Mouse (Mus musculus): ENCODE data around the gene Cox4i2. TPM values are rescaled to one million over a fixed set of nuclear protein-coding genes. Genes with fewer than 3 reads are reported as not detected.

Cox4i2 gene
- polyA plus RNA-seq, 1 experiment from 2014 or later = 5.4 TPM

- Histone ChIP-seq H3K27me3 (ENCODE audit: control insufficient read depth, insufficient read depth, low read length) (no peaks in the 10 kb centered on the region), H3K4me2 (ENCODE audit: low read length) (no peak overlapping the region), H3K27ac (replicated peaks; ENCODE audit: low read depth, low read length) (peak overlapping the region; percentile 61), H3K4me3 (replicated peaks; ENCODE audit: low read depth, low read length) (no peak overlapping the region), H3K9ac (replicated peaks; ENCODE audit: low read length) (no peak overlapping the region), H3K36me3 (ENCODE audit: control insufficient read depth, insufficient read depth, low read length) (no peaks in the 10 kb centered on the region), H3K9me3 (ENCODE audit: control insufficient read depth, low read length) (no peaks in the 10 kb centered on the region), H3K4me1 (ENCODE audit: control insufficient read depth, insufficient read depth, low read length) (0 out of 2 replicates have a peak, but pooled peaks cover 3% of the 10 kb centered on the region)
- 32% methylated on average over 11 of the region's 11 CpGs for WGBS
- ATAC-seq (ENCODE audit: low FRiP score, low TSS enrichment) = 0 out of 2 replicates have a peak, but pooled peaks have one; percentile 44
- DNase-seq = no peak
Measured at GRCm38 (mm10) chr2:152717652-152718051, 36.3 kb upstream of the Cox4i2 start.

- 9% methylated on average over 6 of the region's 6 CpGs for WGBS
- Histone ChIP-seq H3K4me3 (replicated peaks; ENCODE audit: low read depth, low read length) (no peak overlapping the region), H3K9ac (replicated peaks; ENCODE audit: low read length) (no peak overlapping the region), H3K4me2 (ENCODE audit: low read length) (no peak overlapping the region), H3K36me3 (ENCODE audit: control insufficient read depth, insufficient read depth, low read length) (no peaks in the 10 kb centered on the region), H3K27me3 (ENCODE audit: control insufficient read depth, insufficient read depth, low read length) (no peaks in the 10 kb centered on the region), H3K9me3 (ENCODE audit: control insufficient read depth, low read length) (no peaks in the 10 kb centered on the region), H3K4me1 (ENCODE audit: control insufficient read depth, insufficient read depth, low read length) (0 out of 2 replicates have a peak, but pooled peaks cover 3% of the 10 kb centered on the region), H3K27ac (replicated peaks; ENCODE audit: low read depth, low read length) (peak overlapping the region; percentile 61; the same call in 1 of the 2 replicates)
- peak; percentile 83 for ATAC-seq (ENCODE audit: low FRiP score, low TSS enrichment)
- peak; percentile 68 for DNase-seq
Measured at GRCm38 (mm10) chr2:152718076-152718475, 35.9 kb upstream of the Cox4i2 start.

GRCm38 (mm10) chr2:152723651-152724331, 30.2 kb upstream of the Cox4i2 start:
- WGBS = 2% methylated on average over 37 of the region's 37 CpGs
- peak; percentile 73 for ATAC-seq (ENCODE audit: low FRiP score, low TSS enrichment)
- Histone ChIP-seq H3K36me3 (ENCODE audit: control insufficient read depth, insufficient read depth, low read length) (no peaks in the 10 kb centered on the region), H3K9ac (replicated peaks; ENCODE audit: low read length) (peak overlapping the region; percentile 31; the same call in 1 of the 2 replicates), H3K27me3 (ENCODE audit: control insufficient read depth, insufficient read depth, low read length) (no peaks in the 10 kb centered on the region), H3K9me3 (ENCODE audit: control insufficient read depth, low read length) (no peaks in the 10 kb centered on the region), H3K27ac (replicated peaks; ENCODE audit: low read depth, low read length) (no peak overlapping the region), H3K4me3 (replicated peaks; ENCODE audit: low read depth, low read length) (peak overlapping the region; percentile 25), H3K4me2 (ENCODE audit: low read length) (peak overlapping the region; percentile 57), H3K4me1 (ENCODE audit: control insufficient read depth, insufficient read depth, low read length) (peaks cover 8% of the 10 kb centered on the region)
- DNase-seq = peak; percentile 70

GRCm38 (mm10) chr2:152724332-152724723, 29.6 kb upstream of the Cox4i2 start:
- no peak; the same call in 1 of the 2 replicates for ATAC-seq (ENCODE audit: low FRiP score, low TSS enrichment)
- Histone ChIP-seq H3K27me3 (ENCODE audit: control insufficient read depth, insufficient read depth, low read length) (no peaks in the 10 kb centered on the region), H3K4me2 (ENCODE audit: low read length) (peak overlapping the region; percentile 57), H3K9me3 (ENCODE audit: control insufficient read depth, low read length) (no peaks in the 10 kb centered on the region), H3K4me1 (ENCODE audit: control insufficient read depth, insufficient read depth, low read length) (peaks cover 8% of the 10 kb centered on the region), H3K27ac (replicated peaks; ENCODE audit: low read depth, low read length) (no peak overlapping the region), H3K9ac (replicated peaks; ENCODE audit: low read length) (no peak overlapping the region), H3K4me3 (replicated peaks; ENCODE audit: low read depth, low read length) (peak overlapping the region; percentile 25), H3K36me3 (ENCODE audit: control insufficient read depth, insufficient read depth, low read length) (no peaks in the 10 kb centered on the region)
- DNase-seq = no peak
- WGBS = 70% methylated on average over 3 of the region's 3 CpGs

- WGBS = 66% methylated on average over 15 of the region's 15 CpGs
- no peak overlapping the region for H3K4me3 ChIP-seq (replicated peaks; ENCODE audit: low read depth, low read length)
- H3K4me1 ChIP-seq (ENCODE audit: control insufficient read depth, insufficient read depth, low read length) = peaks cover 8% of the 10 kb centered on the region
- no peaks in the 10 kb centered on the region for H3K27me3 ChIP-seq (ENCODE audit: control insufficient read depth, insufficient read depth, low read length)
- no peak overlapping the region for H3K27ac ChIP-seq (replicated peaks; ENCODE audit: low read depth, low read length)
- no peak for ATAC-seq (ENCODE audit: low FRiP score, low TSS enrichment)
- H3K9ac ChIP-seq (replicated peaks; ENCODE audit: low read length) = no peak overlapping the region
- H3K36me3 ChIP-seq (ENCODE audit: control insufficient read depth, insufficient read depth, low read length) = no peaks in the 10 kb centered on the region
- H3K9me3 ChIP-seq (ENCODE audit: control insufficient read depth, low read length) = no peaks in the 10 kb centered on the region
- no peak for DNase-seq
- H3K4me2 ChIP-seq (ENCODE audit: low read length) = no peak overlapping the region
Measured at GRCm38 (mm10) chr2:152725178-152725750, 28.7 kb upstream of the Cox4i2 start.

- no peak overlapping the region for H3K4me2 ChIP-seq (ENCODE audit: low read length)
- no peak for DNase-seq
- no peak overlapping the region for H3K9ac ChIP-seq (replicated peaks; ENCODE audit: low read length)
- H3K4me3 ChIP-seq (replicated peaks; ENCODE audit: low read depth, low read length) = no peak overlapping the region
- 91% methylated on average over 6 of the region's 6 CpGs for WGBS
- H3K27ac ChIP-seq (replicated peaks; ENCODE audit: low read depth, low read length) = no peak overlapping the region
- no peak for ATAC-seq (ENCODE audit: low FRiP score, low TSS enrichment)
- H3K27me3 ChIP-seq (ENCODE audit: control insufficient read depth, insufficient read depth, low read length) = no peaks in the 10 kb centered on the region
- H3K9me3 ChIP-seq (ENCODE audit: control insufficient read depth, low read length) = no peaks in the 10 kb centered on the region
- no peaks in the 10 kb centered on the region for H3K36me3 ChIP-seq (ENCODE audit: control insufficient read depth, insufficient read depth, low read length)
- H3K4me1 ChIP-seq (ENCODE audit: control insufficient read depth, insufficient read depth, low read length) = peaks cover 8% of the 10 kb centered on the region
Measured at GRCm38 (mm10) chr2:152726213-152726612, 27.8 kb upstream of the Cox4i2 start.

- 66% methylated on average over 6 of the region's 6 CpGs for whole genome bisulfite sequencing
- Histone ChIP-seq H3K27me3 (ENCODE audit: control insufficient read depth, insufficient read depth, low read length) (no peaks in the 10 kb centered on the region), H3K9ac (replicated peaks; ENCODE audit: low read length) (no peak overlapping the region), H3K4me1 (ENCODE audit: control insufficient read depth, insufficient read depth, low read length) (peaks cover 8% of the 10 kb centered on the region), H3K27ac (replicated peaks; ENCODE audit: low read depth, low read length) (no peak overlapping the region), H3K4me2 (ENCODE audit: low read length) (no peak overlapping the region), H3K9me3 (ENCODE audit: control insufficient read depth, low read length) (no peaks in the 10 kb centered on the region), H3K36me3 (ENCODE audit: control insufficient read depth, insufficient read depth, low read length) (no peaks in the 10 kb centered on the region), H3K4me3 (replicated peaks; ENCODE audit: low read depth, low read length) (no peak overlapping the region)
- DNase-seq = no peak
- no peak for ATAC-seq (ENCODE audit: low FRiP score, low TSS enrichment)
Measured at GRCm38 (mm10) chr2:152726751-152727335, 27.1 kb upstream of the Cox4i2 start.

- no peak overlapping the region for H3K4me3 ChIP-seq (replicated peaks; ENCODE audit: low read depth, low read length)
- no peak for ATAC-seq (ENCODE audit: low FRiP score, low TSS enrichment)
- H3K4me1 ChIP-seq (ENCODE audit: control insufficient read depth, insufficient read depth, low read length) = peaks cover 8% of the 10 kb centered on the region
- H3K36me3 ChIP-seq (ENCODE audit: control insufficient read depth, insufficient read depth, low read length) = no peaks in the 10 kb centered on the region
- no peak for DNase-seq
- H3K9ac ChIP-seq (replicated peaks; ENCODE audit: low read length) = no peak overlapping the region
- WGBS = 83% methylated on average over 14 of the region's 14 CpGs
- H3K4me2 ChIP-seq (ENCODE audit: low read length) = no peak overlapping the region
- H3K27ac ChIP-seq (replicated peaks; ENCODE audit: low read depth, low read length) = 0 out of 2 replicates have a peak overlapping the region, but pooled peaks have one; percentile 2
- no peaks in the 10 kb centered on the region for H3K27me3 ChIP-seq (ENCODE audit: control insufficient read depth, insufficient read depth, low read length)
- H3K9me3 ChIP-seq (ENCODE audit: control insufficient read depth, low read length) = no peaks in the 10 kb centered on the region
Measured at GRCm38 (mm10) chr2:152727795-152728510, 26.0 kb upstream of the Cox4i2 start.

All from midbrain, embryonic 14.5 days (tissue).